Mouse (Mus musculus) embryonic fibroblast, embryonic 13.5 days (primary cell): Measurements from ENCODE around the gene Dlg4. TPM values are rescaled to one million over a fixed set of nuclear protein-coding genes. Genes with fewer than 3 reads are reported as not detected.

Source experiments
- H3K27ac ChIP-seq: 2 replicates; pipeline ENCODE4 v1.5.1; 2012; ENCODE audit warnings: low read length, control low read depth, inconsistent platforms; ENCODE audit not compliant: insufficient read depth
- H3K4me1 ChIP-seq: 2 replicates; pipeline ENCODE4 v1.6.1; 2011; ENCODE audit warnings: low read length; ENCODE audit not compliant: control insufficient read depth, insufficient read depth
- H3K4me3 ChIP-seq: 2 replicates; pipeline ENCODE4 v1.5.1; 2011; ENCODE audit warnings: mild to moderate bottlenecking, control low read depth, low read length; ENCODE audit not compliant: insufficient read depth
- CTCF ChIP-seq: IDR thresholded peaks from 2 replicates; pipeline ENCODE4 v1.5.1; 2011; ENCODE audit warnings: mild to moderate bottlenecking, control low read depth, low read length, moderate library complexity, borderline replicate concordance; ENCODE audit not compliant: insufficient read depth
- POLR2A ChIP-seq: IDR thresholded peaks from 2 replicates; pipeline ENCODE4 v1.6.1; 2011; ENCODE audit warnings: low read depth, mild to moderate bottlenecking, control low read depth, low read length, moderate library complexity
- polyA plus RNA-seq: library from polyadenylated mRNA; stranded (reverse); fragments of >200 nt; gene quantifications from 2 replicates; pipeline ENCODE4 v1.2.4, GENCODE M21; 2011; ENCODE audit warnings: low read depth; ENCODE audit not compliant: missing spikeins, insufficient read length

Dlg4 gene
- polyA plus RNA-seq, 1 experiment = 69.8 TPM

- H3K4me1 ChIP-seq = no peaks in the 10 kb centered on the region
- no peak for TF ChIP-seq CTCF
- no peak for TF ChIP-seq POLR2A
- no peak within 1 kb of the TSS for H3K27ac ChIP-seq
- H3K4me3 ChIP-seq = no peak within 1 kb of the TSS
Observed at GRCm38 (mm10) chr11:70091986-70092783, 75.4 kb downstream of the Dlg4 start, which contains the start of gene Asgr2. Gene Asgr2, plus strand, starts transcription at chr11:70092644.

Other genes with a start within 250 kb of the Dlg4 start
- gene Chrnb1, start 221.0 kb upstream of the Dlg4 start, polyA plus RNA-seq = 4.6 and 7.2 TPM in 2 replicates
- gene Fgf11, start 215.1 kb upstream of the Dlg4 start, polyA plus RNA-seq = 1.1 and 2.5 TPM in 2 replicates
- not detected in 2 replicates for gene Tmem102, start 211.3 kb upstream of the Dlg4 start, polyA plus RNA-seq
- gene Gm39566, start 201.6 kb upstream of the Dlg4 start, polyA plus RNA-seq = not detected in 2 replicates
- not detected in 2 replicates for gene Spem2, start 198.5 kb upstream of the Dlg4 start, polyA plus RNA-seq
- gene Spem1, start 194.8 kb upstream of the Dlg4 start, polyA plus RNA-seq = not detected in 2 replicates
- gene Nlgn2, start 179.2 kb upstream of the Dlg4 start, polyA plus RNA-seq = 33.8 and 42.0 TPM in 2 replicates
- 72.1 and 94.8 TPM in 2 replicates for gene Tmem256, start 178.4 kb upstream of the Dlg4 start, polyA plus RNA-seq
- 120 and 128 TPM in 2 replicates for gene Plscr3, start 170.6 kb upstream of the Dlg4 start, polyA plus RNA-seq
- not detected in 2 replicates for gene Tnk1, start 158.2 kb upstream of the Dlg4 start, polyA plus RNA-seq
- gene Tmem95, start 138.9 kb upstream of the Dlg4 start, polyA plus RNA-seq = not detected in 2 replicates
- 20.7 and 26.0 TPM in 2 replicates for gene Kctd11, start 135.5 kb upstream of the Dlg4 start, polyA plus RNA-seq
- gene Acap1, start 121.4 kb upstream of the Dlg4 start, polyA plus RNA-seq = not detected in 2 replicates
- 3.5 and 4.9 TPM in 2 replicates for gene 2810408A11Rik, start 116.0 kb upstream of the Dlg4 start, polyA plus RNA-seq
- gene Neurl4, start 115.9 kb upstream of the Dlg4 start, polyA plus RNA-seq = 30.8 and 31.8 TPM in 2 replicates
- gene Gps2, start 103.1 kb upstream of the Dlg4 start, polyA plus RNA-seq = 24.1 and 27.8 TPM in 2 replicates
- 725 and 764 TPM in 2 replicates for gene Eif5a, start 95.0 kb upstream of the Dlg4 start, polyA plus RNA-seq
- gene Ybx2, start 81.1 kb upstream of the Dlg4 start, polyA plus RNA-seq = not detected in 2 replicates
- gene Slc2a4, start 68.8 kb upstream of the Dlg4 start, polyA plus RNA-seq = 2.3 and 2.7 TPM in 2 replicates
- not detected in 2 replicates for gene Cldn7, start 52.2 kb upstream of the Dlg4 start, polyA plus RNA-seq
- 140 and 171 TPM in 2 replicates for gene Ctdnep1, start 35.8 kb upstream of the Dlg4 start, polyA plus RNA-seq
- gene Elp5, start 34.4 kb upstream of the Dlg4 start, polyA plus RNA-seq = 68.8 and 86.1 TPM in 2 replicates
- gene Gabarap, start 25.8 kb upstream of the Dlg4 start, polyA plus RNA-seq = 639 and 646 TPM in 2 replicates
- gene Phf23, start 21.2 kb upstream of the Dlg4 start, polyA plus RNA-seq = 78.6 and 89.1 TPM in 2 replicates
- 27.7 and 32.1 TPM in 2 replicates for gene Dvl2, start 16.3 kb upstream of the Dlg4 start, polyA plus RNA-seq
- gene Acadvl, start 1.5 kb upstream of the Dlg4 start, polyA plus RNA-seq = 47.4 and 57.9 TPM in 2 replicates
- gene Asgr1, start 37.1 kb downstream of the Dlg4 start, polyA plus RNA-seq = 0.52 and 0.60 TPM in 2 replicates
- gene Asgr2, start 75.7 kb downstream of the Dlg4 start, polyA plus RNA-seq = not detected in 2 replicates
- not detected in 2 replicates for gene Mgl2, start 113.4 kb downstream of the Dlg4 start, polyA plus RNA-seq
- gene Clec10a, start 139.3 kb downstream of the Dlg4 start, polyA plus RNA-seq = not detected in 2 replicates
- gene Slc16a11, start 195.8 kb downstream of the Dlg4 start, polyA plus RNA-seq = 2.2 and 4.7 TPM in 2 replicates
- gene Slc16a13, start 204.1 kb downstream of the Dlg4 start, polyA plus RNA-seq = 2.7 and 9.3 TPM in 2 replicates
- 0.70 and 2.5 TPM in 2 replicates for gene Bcl6b, start 212.9 kb downstream of the Dlg4 start, polyA plus RNA-seq
- gene 0610010K14Rik, start 221.0 kb downstream of the Dlg4 start, polyA plus RNA-seq = 43.2 and 55.3 TPM in 2 replicates
- gene Gm21988, start 222.9 kb downstream of the Dlg4 start, polyA plus RNA-seq = 2.3 and 4.5 TPM in 2 replicates
- gene Rnasek, start 222.9 kb downstream of the Dlg4 start, polyA plus RNA-seq = 159 and 231 TPM in 2 replicates
- gene Alox12, start 238.4 kb downstream of the Dlg4 start, polyA plus RNA-seq = 0.32 and 0.35 TPM in 2 replicates